Mouse (Mus musculus): ENCODE results near the gene Dgat2. TPM values are rescaled to one million over a fixed set of nuclear protein-coding genes. Genes with fewer than 3 reads are reported as not detected.

The Dgat2 gene
- polyA plus RNA-seq, 1 experiment from 2014 or later = 11.1 TPM

Other genes starting within 250 kb of the Dgat2 start
- 13.1 and 16.3 TPM in 2 replicates for gene Uvrag, start 41.6 kb downstream of the Dgat2 start, polyA plus RNA-seq (2015; fragmentation: Nextera tagmentation; extraction: Ambion mirVana)
- 2.2 and 3.0 TPM in 2 replicates for gene Mogat2, start 55.9 kb upstream of the Dgat2 start, polyA plus RNA-seq (2015; fragmentation: Nextera tagmentation; extraction: Ambion mirVana)
- gene Map6, start 84.7 kb upstream of the Dgat2 start, polyA plus RNA-seq (2015; fragmentation: Nextera tagmentation; extraction: Ambion mirVana) = 102 and 106 TPM in 2 replicates
- gene Serpinh1, start 170.5 kb upstream of the Dgat2 start, polyA plus RNA-seq (2015; fragmentation: Nextera tagmentation; extraction: Ambion mirVana) = 244 and 284 TPM in 2 replicates
- 42.5 and 46.4 TPM in 2 replicates for gene Gdpd5, start 198.7 kb upstream of the Dgat2 start, polyA plus RNA-seq (2015; fragmentation: Nextera tagmentation; extraction: Ambion mirVana)

All from midbrain, embryonic 13.5 days (tissue).